Mouse (Mus musculus): ENCODE results near the gene Yars. TPM values are rescaled to one million over a fixed set of nuclear protein-coding genes. Genes with fewer than 3 reads are reported as not detected.
A peak's percentile ranks its signal among the peaks of the same experiment; 100 is the strongest.

The Yars gene
- polyA plus RNA-seq, 1 experiment from 2014 or later = 80.2 TPM

DNA sequence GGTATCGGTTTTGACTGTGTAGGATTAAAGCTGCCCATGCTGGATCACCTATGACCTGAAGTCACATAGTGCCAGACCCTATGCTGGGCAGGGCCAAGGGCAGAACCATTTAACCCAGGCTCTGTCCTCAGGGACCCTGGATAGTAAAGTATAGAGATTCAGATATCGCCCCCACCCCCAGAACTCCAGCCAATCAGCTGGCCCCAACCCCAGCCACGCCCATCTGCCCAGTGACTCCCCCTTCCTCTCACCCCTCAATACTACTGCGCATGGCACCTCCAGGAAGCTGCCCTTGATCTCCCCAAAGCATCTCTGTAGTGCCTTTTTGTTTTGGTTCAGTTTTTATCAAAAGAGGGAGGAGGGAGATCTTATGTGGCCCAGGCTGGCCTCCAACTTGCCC is 53.2 kb downstream of the Yars start:
- peaks cover 36% of the 10 kb centered on the region for H3K27me3 ChIP-seq
- no peak overlapping the region for H3K4me3 ChIP-seq (replicated peaks)
- H3K27ac ChIP-seq = peak overlapping the region; percentile 85
- 0 out of 2 replicates have a peak overlapping the region, but pooled peaks have one; percentile 15 for H3K4me2 ChIP-seq
- H3K9ac ChIP-seq (replicated peaks) = no peak overlapping the region; the same call in 1 of the 2 replicates
- no peaks in the 10 kb centered on the region for H3K9me3 ChIP-seq
- 24% methylated on average over 4 of the region's 4 CpGs for WGBS
- H3K36me3 ChIP-seq = no peaks in the 10 kb centered on the region
- H3K4me1 ChIP-seq (replicated peaks) = peaks cover 36% of the 10 kb centered on the region
- no peak for ATAC-seq (ENCODE audit: insufficient number of reproducible peaks, insufficient read depth, low FRiP score, low TSS enrichment, low read depth)

DNA sequence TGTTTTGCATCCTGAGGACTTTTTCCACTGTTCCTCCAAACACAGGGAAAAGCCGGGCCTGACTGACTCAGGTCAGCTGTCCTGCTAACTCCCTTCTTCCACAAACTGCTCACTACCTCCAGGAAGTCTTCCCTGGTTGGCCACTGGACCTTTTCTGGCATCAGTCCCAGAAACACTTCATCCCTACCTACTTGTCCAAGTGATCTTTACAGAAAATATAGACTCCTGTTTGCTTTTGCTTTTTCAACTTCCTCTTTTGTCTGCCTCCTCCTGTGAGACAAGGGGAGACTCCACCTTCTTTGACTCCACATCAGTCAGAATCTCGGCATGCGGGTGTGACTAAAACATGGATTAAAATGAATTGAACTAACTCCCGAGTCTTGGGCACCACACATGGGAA is 55.2 kb downstream of the Yars start:
- Histone ChIP-seq H3K9ac (replicated peaks) (no peak overlapping the region), H3K9me3 (no peaks in the 10 kb centered on the region), H3K4me1 (replicated peaks) (peaks cover 38% of the 10 kb centered on the region), H3K4me3 (replicated peaks) (no peak overlapping the region), H3K36me3 (no peaks in the 10 kb centered on the region), H3K27me3 (peaks cover 55% of the 10 kb centered on the region), H3K27ac (no peak overlapping the region), H3K4me2 (no peak overlapping the region)
- WGBS = 72% methylated on average over 4 of the region's 4 CpGs
- no peak for ATAC-seq (ENCODE audit: insufficient number of reproducible peaks, insufficient read depth, low FRiP score, low TSS enrichment, low read depth)

DNA sequence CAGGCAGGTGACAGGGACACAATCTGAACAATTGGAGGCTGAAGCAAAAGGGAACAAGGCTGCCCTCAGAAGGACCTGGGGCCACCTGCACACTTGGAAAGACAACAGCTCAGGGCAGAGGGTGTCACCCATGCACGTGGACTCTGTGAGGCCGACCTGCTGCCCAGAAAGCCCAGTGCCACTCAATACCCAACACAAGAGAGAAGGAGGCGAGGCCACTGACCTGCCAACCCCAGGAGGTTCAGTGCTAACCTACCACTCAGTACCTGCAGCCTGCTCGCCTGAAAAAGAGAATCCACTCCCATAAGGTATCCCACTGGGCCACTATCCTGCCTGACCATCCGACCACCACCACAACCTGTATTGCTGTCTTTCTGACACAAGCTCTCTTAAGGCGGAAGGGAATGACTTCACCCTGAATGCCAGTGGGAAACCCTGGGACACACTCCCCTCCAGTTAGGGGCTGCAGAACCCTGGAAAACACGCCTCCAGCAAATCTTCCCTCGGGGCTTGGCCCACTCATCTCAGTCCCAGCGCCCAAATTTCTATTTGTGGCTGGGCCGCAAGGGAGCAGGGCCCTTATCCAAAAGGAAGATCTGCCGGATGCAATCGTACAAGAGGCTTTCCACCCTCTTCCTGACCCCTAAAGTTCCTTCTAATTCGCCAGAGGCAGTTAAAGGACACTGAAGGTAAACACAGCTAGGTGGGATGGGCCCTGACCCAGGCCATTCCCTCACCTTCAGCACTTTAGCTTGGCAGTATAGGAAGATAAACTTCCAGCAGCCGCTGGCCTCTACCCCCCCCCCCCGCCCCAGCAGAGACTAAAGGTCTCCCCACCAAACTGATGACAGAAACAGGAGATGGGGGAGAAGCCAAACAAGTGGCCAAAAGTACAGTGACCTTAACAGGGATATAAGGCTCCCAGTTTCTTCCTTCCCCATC is 57.1 kb downstream of the Yars start:
- H3K4me1 ChIP-seq (replicated peaks) = peaks cover 45% of the 10 kb centered on the region
- no peaks in the 10 kb centered on the region for H3K36me3 ChIP-seq
- H3K27me3 ChIP-seq = peaks cover 67% of the 10 kb centered on the region
- no peak overlapping the region for H3K4me3 ChIP-seq (replicated peaks)
- no peak overlapping the region for H3K9ac ChIP-seq (replicated peaks)
- WGBS = 35% methylated on average over 15 of the region's 15 CpGs
- no peaks in the 10 kb centered on the region for H3K9me3 ChIP-seq
- H3K4me2 ChIP-seq = no peak overlapping the region
- no peak for ATAC-seq (ENCODE audit: insufficient number of reproducible peaks, insufficient read depth, low FRiP score, low TSS enrichment, low read depth)
- H3K27ac ChIP-seq = no peak overlapping the region

DNA sequence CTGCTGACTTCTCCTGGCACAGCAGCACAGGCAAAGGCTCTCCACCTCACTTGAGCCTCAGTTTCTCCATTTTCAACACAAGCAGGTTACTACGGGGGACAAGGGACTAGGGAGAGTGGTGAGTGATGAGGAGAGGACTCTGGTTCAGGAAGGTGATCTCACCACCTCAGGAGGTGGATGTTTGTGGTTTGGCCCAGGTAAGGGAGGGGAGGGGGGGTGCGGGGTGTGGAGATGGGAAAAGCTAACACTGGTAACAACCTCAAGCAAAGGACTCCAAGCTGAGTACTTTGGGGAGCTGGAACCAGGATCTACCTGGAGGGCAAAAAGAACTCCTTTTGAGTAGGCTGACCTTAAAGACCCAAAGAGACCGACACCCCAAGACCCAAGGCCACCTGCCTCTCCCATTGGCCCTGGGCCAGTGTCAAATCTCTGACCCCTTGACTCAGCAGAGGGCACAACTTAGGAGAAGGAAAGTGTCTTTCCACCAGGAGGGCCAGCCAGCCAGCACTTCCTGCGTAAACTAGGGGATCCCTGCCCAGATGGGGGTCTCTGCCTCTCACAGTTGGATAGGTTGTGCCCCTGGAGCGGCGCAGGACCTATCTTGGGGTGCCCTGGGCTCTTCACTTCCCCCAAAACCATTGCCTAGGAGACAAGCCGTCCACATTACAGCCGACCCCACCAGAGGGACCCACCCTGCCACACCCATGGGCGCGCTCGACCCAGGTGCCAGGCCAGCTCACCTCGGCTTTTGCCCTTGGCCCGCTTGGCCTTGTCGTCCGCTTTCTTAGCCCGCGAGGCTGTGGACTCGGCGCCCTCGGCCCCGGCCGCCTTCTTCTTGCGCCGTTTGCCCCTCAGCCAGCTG is 58.1 kb downstream of the Yars start:
- WGBS = 9% methylated on average over 24 of the region's 24 CpGs

DNA sequence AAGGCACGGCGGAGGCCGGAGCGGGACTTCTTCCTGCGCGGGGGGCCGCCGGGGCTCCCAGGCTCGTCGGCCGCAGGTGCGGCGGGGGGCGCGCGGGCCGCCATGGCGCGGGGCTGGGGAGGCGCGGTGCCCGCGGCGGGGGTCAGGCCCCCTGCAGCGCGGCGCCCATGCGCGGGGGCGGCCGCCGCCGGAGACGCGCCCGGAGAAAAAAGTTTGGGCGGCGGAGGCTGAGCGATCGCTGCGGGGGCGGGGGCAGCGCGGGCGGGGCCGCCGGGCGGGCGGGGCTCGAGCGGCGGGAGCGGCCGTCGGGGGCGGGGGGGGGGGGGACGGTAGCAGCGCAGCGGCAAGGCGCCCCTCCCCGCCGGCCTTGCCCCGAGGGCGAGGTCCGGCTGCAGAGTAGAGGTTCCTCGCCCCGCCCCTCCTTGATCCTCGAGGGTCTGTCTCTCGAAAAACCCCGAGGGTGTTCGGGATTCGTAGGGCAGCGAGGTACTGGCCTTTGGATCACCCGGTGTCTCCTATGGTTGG is 58.7 kb downstream of the Yars start:
- ATAC-seq (ENCODE audit: insufficient number of reproducible peaks, insufficient read depth, low FRiP score, low TSS enrichment, low read depth) = no peak
- Histone ChIP-seq H3K27me3 (peaks cover 70% of the 10 kb centered on the region), H3K36me3 (no peaks in the 10 kb centered on the region), H3K4me3 (replicated peaks) (peak overlapping the region; percentile 58), H3K9me3 (no peaks in the 10 kb centered on the region), H3K27ac (no peak overlapping the region), H3K4me1 (replicated peaks) (peaks cover 33% of the 10 kb centered on the region), H3K4me2 (peak overlapping the region; percentile 93), H3K9ac (replicated peaks) (peak overlapping the region; percentile 67)
- 1% methylated on average over 49 of the region's 74 CpGs for WGBS

More for the DNA sequence above, 58.1 kb downstream of the Yars start:
- H3K4me1 ChIP-seq (replicated peaks) = peaks cover 38% of the 10 kb centered on the region
- H3K27me3 ChIP-seq = peaks cover 70% of the 10 kb centered on the region
- H3K27ac ChIP-seq = no peak overlapping the region
- peak overlapping the region; percentile 93 for H3K4me2 ChIP-seq
- H3K4me3 ChIP-seq (replicated peaks) = peak overlapping the region; percentile 58
- peak overlapping the region; percentile 67 for H3K9ac ChIP-seq (replicated peaks)
- no peak for ATAC-seq (ENCODE audit: insufficient number of reproducible peaks, insufficient read depth, low FRiP score, low TSS enrichment, low read depth)
- H3K36me3 ChIP-seq = no peaks in the 10 kb centered on the region
- H3K9me3 ChIP-seq = no peaks in the 10 kb centered on the region

DNA sequence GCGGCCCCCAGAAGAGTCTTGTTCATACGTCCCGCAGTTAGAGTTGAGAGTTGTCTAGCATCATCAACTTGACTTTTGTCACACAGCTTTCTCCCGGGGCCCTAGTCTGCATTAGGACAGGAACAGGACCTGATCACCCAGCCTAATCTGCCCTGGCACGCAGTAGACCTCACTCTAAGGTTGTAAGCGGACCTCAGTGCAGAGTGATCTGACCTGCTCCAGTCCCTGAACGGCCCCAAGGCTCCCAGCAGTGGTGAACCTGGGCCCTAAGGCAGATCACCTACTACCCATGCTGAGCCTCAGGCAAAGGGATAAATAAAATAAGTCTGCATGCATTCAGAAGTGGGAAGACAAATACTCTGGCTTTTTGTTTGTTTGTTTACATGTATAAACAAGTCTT is 59.7 kb downstream of the Yars start:
- H3K9ac ChIP-seq (replicated peaks) = no peak overlapping the region
- 0 out of 2 replicates have a peak overlapping the region, but pooled peaks have one; percentile 58 for H3K4me3 ChIP-seq (replicated peaks)
- H3K27ac ChIP-seq = no peak overlapping the region
- WGBS = 28% methylated on average over 7 of the region's 7 CpGs
- H3K9me3 ChIP-seq = no peaks in the 10 kb centered on the region
- H3K4me1 ChIP-seq (replicated peaks) = peaks cover 33% of the 10 kb centered on the region
- H3K27me3 ChIP-seq = peaks cover 68% of the 10 kb centered on the region
- no peaks in the 10 kb centered on the region for H3K36me3 ChIP-seq
- H3K4me2 ChIP-seq = no peak overlapping the region
- ATAC-seq (ENCODE audit: insufficient number of reproducible peaks, insufficient read depth, low FRiP score, low TSS enrichment, low read depth) = no peak

DNA sequence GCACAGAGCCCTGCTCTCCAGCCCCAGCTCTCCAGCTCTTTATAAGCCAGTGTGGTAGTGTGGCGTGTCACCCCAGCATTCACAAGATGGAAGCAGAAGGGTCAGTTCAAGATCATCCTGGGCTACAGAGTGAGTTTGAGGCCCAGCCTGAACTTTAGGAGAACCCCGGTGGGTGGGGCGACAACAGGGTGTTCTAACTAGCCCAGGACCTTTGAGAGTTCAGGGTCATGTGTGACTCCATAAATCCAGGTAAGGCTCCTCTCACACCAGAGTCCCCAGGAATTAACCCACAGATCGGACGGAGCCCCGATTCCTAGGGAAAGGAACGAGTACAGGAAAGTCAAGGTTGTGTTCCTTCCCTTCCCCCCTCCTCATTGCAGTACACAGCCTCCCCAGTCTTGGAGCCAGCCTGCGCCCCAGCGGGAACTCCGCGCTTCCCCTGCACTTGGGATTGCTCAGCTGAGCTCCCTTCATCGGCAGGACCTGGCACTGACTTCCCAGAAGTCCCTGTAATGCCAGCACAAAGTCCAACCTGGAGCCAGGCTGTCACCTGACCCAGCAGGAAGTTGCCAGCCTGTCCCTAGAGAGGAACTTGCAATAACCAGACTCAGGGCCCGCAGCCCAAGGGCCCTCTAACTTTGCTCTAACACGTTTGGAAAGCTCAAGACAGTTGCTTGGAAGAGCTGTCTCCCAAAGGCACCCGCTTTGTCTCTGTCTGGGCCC is 61.4 kb downstream of the Yars start:
- peaks cover 52% of the 10 kb centered on the region for H3K27me3 ChIP-seq
- no peaks in the 10 kb centered on the region for H3K36me3 ChIP-seq
- 0 out of 2 replicates have a peak overlapping the region, but pooled peaks have one; percentile 12 for H3K4me3 ChIP-seq (replicated peaks)
- no peaks in the 10 kb centered on the region for H3K9me3 ChIP-seq
- H3K9ac ChIP-seq (replicated peaks) = peak overlapping the region; percentile 40; the same call in 1 of the 2 replicates
- no peak overlapping the region for H3K27ac ChIP-seq
- peak overlapping the region; percentile 51 for H3K4me2 ChIP-seq
- peaks cover 33% of the 10 kb centered on the region for H3K4me1 ChIP-seq (replicated peaks)
- WGBS = 15% methylated on average over 15 of the region's 15 CpGs
- no peak for ATAC-seq (ENCODE audit: insufficient number of reproducible peaks, insufficient read depth, low FRiP score, low TSS enrichment, low read depth)

DNA sequence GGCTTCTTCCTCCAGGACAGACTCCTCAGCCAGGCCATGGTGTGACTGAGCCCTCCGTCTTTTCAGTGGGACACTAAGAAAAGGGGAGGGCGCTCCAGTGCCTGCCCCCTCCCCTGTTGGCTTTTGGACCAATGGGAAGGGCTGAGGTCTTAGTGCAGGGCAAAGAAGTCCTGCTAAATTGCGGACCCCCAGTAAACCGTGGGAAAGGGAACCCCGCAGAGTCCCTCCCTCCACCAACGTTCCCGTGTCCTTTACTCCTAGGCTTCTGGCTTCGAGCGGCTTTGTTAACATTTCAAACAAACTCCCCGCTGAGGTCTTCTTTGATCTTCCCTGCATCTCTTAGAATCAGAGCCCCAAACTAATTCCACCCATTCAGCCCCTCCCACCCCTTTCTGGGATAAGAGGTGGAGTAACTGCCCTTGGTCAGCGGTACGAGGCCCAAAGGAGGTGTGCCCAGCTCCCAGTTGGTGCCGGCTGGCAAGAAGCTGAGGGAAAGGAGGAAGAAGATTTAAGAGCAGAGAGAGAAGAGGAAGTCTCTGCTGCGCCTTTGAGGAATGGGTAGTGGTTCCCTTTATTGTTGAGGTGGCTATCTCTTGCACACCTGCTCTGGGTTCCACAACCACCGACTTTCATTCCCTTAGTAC is 62.0 kb downstream of the Yars start:
- no peak for ATAC-seq (ENCODE audit: insufficient number of reproducible peaks, insufficient read depth, low FRiP score, low TSS enrichment, low read depth)
- peaks cover 36% of the 10 kb centered on the region for H3K4me1 ChIP-seq (replicated peaks)
- H3K27me3 ChIP-seq = peaks cover 45% of the 10 kb centered on the region
- WGBS = 3% methylated on average over 15 of the region's 15 CpGs
- no peaks in the 10 kb centered on the region for H3K36me3 ChIP-seq
- peak overlapping the region; percentile 51 for H3K4me2 ChIP-seq
- peak overlapping the region; percentile 40; the same call in 1 of the 2 replicates for H3K9ac ChIP-seq (replicated peaks)
- H3K9me3 ChIP-seq = no peaks in the 10 kb centered on the region
- H3K4me3 ChIP-seq (replicated peaks) = peak overlapping the region; percentile 12; the same call in 1 of the 2 replicates
- no peak overlapping the region for H3K27ac ChIP-seq

DNA sequence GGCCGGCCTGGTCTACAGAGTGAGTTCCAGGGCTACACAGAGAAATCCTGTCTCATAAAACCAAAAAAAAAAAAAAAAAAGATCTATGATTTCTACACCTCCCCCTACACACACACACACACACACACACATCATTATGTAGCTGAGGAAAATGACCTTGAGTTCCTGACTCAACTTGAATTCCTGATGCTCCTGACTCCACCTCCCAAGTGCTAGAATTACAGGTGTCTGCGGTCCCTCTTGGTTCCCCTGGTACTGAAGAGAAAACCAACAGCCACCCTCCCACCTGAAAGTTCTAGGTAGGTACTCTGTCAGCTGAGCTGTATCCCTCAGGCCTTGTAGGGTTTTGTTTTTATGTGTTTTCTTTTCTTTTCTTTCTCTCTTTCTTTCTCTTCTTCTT is 62.9 kb downstream of the Yars start:
- Histone ChIP-seq H3K4me2 (no peak overlapping the region), H3K9me3 (no peaks in the 10 kb centered on the region), H3K27me3 (peaks cover 36% of the 10 kb centered on the region), H3K4me1 (replicated peaks) (peaks cover 38% of the 10 kb centered on the region), H3K4me3 (replicated peaks) (no peak overlapping the region), H3K36me3 (no peaks in the 10 kb centered on the region), H3K27ac (no peak overlapping the region), H3K9ac (replicated peaks) (no peak overlapping the region)
- 80% methylated on average over 2 of the region's 2 CpGs for WGBS
- no peak for ATAC-seq (ENCODE audit: insufficient number of reproducible peaks, insufficient read depth, low FRiP score, low TSS enrichment, low read depth)

DNA sequence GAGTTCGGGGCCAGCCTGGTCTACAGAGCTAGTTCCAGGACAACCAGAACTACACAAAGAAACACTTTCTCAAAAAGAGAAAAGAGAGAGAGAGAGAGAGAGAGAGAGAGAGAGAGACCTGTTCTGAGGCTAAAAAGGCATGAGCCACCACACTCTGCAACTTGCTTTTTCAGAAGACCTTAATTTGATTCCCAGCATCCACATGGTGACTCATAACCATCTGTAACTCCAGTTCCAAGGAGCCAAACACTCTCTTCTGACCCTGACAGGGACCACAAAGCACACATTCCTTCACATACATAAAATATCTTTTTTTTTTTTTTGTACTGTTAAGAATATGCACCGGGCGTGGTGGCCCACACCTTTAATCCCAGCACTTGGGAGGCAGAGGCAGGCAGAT is 65.0 kb downstream of the Yars start:
- no peak overlapping the region for H3K27ac ChIP-seq
- H3K4me3 ChIP-seq (replicated peaks) = no peak overlapping the region
- WGBS = 91% methylated on average over 3 of the region's 3 CpGs
- no peak overlapping the region for H3K9ac ChIP-seq (replicated peaks)
- ATAC-seq (ENCODE audit: insufficient number of reproducible peaks, insufficient read depth, low FRiP score, low TSS enrichment, low read depth) = no peak
- no peaks in the 10 kb centered on the region for H3K36me3 ChIP-seq
- H3K27me3 ChIP-seq = peaks cover 17% of the 10 kb centered on the region
- no peaks in the 10 kb centered on the region for H3K9me3 ChIP-seq
- H3K4me1 ChIP-seq (replicated peaks) = peaks cover 21% of the 10 kb centered on the region
- no peak overlapping the region for H3K4me2 ChIP-seq

Measured in limb, embryonic 12.5 days (tissue).